Mouse (Mus musculus) neural tube, embryonic 11.5 days (tissue): ENCODE results near the gene Ednrb. TPM values are rescaled to one million over a fixed set of nuclear protein-coding genes. Genes with fewer than 3 reads are reported as not detected.

Experiments
- ATAC-seq: fragments of 200-750 bp; cut with Nextera tagmentation; 2 replicates; pipeline ENCODE4 v1.8.0; 2017; ENCODE audit warnings: moderate number of reproducible peaks, mild to moderate bottlenecking, moderate TSS enrichment, moderate library complexity; ENCODE audit not compliant: insufficient read depth, low FRiP score, low TSS enrichment
- DNase-seq: peaks from one replicate; pipeline ENCODE4 v3.0.0-alpha.2; 2015; ENCODE audit warnings: low spot score
- H3K27ac ChIP-seq: fragments of 300-500 bp; sonication (generic); 2 replicates; pipeline ENCODE4 v1.5.1; 2014; ENCODE audit warnings: low read depth, mild to moderate bottlenecking, low read length
- H3K27me3 ChIP-seq: fragments of 300-500 bp; sonication (generic); 2 replicates; pipeline ENCODE4 v1.6.1; 2014; ENCODE audit warnings: mild to moderate bottlenecking, low read length, mixed read lengths; ENCODE audit not compliant: control insufficient read depth, insufficient read depth
- H3K36me3 ChIP-seq: fragments of 300-500 bp; sonication (generic); 2 replicates; pipeline ENCODE4 v1.6.1; 2014; ENCODE audit warnings: mild to moderate bottlenecking, low read length, moderate library complexity, mixed read lengths; ENCODE audit not compliant: control insufficient read depth, insufficient read depth
- H3K4me1 ChIP-seq: fragments of 300-500 bp; sonication (generic); 2 replicates; pipeline ENCODE4 v1.6.1; 2014; ENCODE audit warnings: low read length, mixed read lengths; ENCODE audit not compliant: control insufficient read depth, insufficient read depth
- H3K4me2 ChIP-seq: fragments of 300-500 bp; sonication (generic); 2 replicates; pipeline ENCODE4 v1.6.1; 2014; ENCODE audit warnings: low read depth, mild to moderate bottlenecking, moderate library complexity
- H3K4me3 ChIP-seq: fragments of 300-500 bp; sonication (generic); 2 replicates; pipeline ENCODE4 v1.5.1; 2014; ENCODE audit warnings: low read depth, low read length
- H3K9ac ChIP-seq: fragments of 300-500 bp; sonication (generic); 2 replicates; pipeline ENCODE4 v1.6.1; 2014; ENCODE audit warnings: mild to moderate bottlenecking, low read length
- H3K9me3 ChIP-seq: fragments of 300-500 bp; sonication (generic); 2 replicates; pipeline ENCODE4 v1.6.1; 2016; ENCODE audit warnings: low read length; ENCODE audit not compliant: control insufficient read depth
- WGBS: fragments of 180-500 bp; shearing (Covaris S2); extraction: QIAGEN DNeasy Blood & Tissue Kit; methylation state at CpG from one replicate; pipeline ENCODE4 v1.1.7; 2014; 5-methylcytosine and 5-hydroxymethylcytosine counted together
- polyA plus RNA-seq: library from polyadenylated mRNA; unstranded; fragments of >200 nt; fragmentation: Nextera tagmentation; extraction: Ambion mirVana; gene quantifications from 2 replicates; pipeline ENCODE4 v1.2.1, GENCODE M21; 2014

The Ednrb gene
- polyA plus RNA-seq, 1 experiment from 2014 or later, result 179 TPM

DNA sequence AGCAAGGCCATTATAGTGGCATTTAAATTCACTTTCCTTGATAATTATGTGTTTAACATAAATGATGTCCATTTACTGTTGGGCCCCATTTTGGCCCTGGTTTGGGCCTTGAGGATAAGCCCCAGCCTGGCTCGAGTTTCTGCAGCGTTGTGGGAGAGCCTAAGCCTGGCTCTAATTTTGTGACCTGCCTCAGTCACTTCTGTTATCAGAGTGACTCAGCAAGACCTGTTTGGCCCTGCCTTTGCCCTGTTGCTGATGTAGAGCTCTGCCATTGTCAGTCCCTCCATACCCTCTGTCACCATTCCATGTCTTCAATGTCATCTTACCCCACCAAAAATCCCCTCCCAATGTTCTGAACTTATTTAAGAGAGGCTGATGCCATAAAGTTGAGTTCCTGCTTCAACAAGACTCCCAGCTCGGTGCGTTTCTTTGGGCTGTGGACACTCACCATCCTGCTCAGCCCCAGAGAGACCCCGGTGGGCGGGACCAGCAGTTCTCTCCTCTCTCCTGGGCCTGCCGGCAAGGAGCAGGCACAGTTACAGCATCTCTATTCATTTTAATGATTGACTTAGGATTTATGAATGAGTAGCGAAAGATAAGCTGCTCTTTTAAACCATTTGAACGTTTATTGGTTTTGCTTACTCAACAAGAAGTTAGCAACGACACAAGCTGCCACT, 30.0 kb downstream of the Ednrb start:
- ATAC-seq (0 out of 2 replicates have a peak, but pooled peaks have one; percentile 17), DNase-seq (no peak)
- Histone ChIP-seq H3K36me3 (no peaks in the 10 kb centered on the region), H3K9me3 (no peaks in the 10 kb centered on the region), H3K27ac (no peak overlapping the region), H3K9ac (no peak overlapping the region), H3K4me2 (no peak overlapping the region), H3K27me3 (no peaks in the 10 kb centered on the region), H3K4me3 (no peak overlapping the region), H3K4me1 (no peaks in the 10 kb centered on the region)
- 75% methylated on average over 10 of the region's 10 CpGs for WGBS

GRCm38 (mm10) chr14:103813246-103813645, 31.0 kb downstream of the Ednrb start:
- 80% methylated on average over 3 of the region's 3 CpGs for WGBS
- Histone ChIP-seq H3K4me3 (no peak overlapping the region), H3K36me3 (no peaks in the 10 kb centered on the region), H3K4me1 (no peaks in the 10 kb centered on the region), H3K9me3 (no peaks in the 10 kb centered on the region), H3K27ac (no peak overlapping the region), H3K4me2 (no peak overlapping the region), H3K9ac (no peak overlapping the region), H3K27me3 (no peaks in the 10 kb centered on the region)
- ATAC-seq, result no peak
- no peak for DNase-seq

DNA sequence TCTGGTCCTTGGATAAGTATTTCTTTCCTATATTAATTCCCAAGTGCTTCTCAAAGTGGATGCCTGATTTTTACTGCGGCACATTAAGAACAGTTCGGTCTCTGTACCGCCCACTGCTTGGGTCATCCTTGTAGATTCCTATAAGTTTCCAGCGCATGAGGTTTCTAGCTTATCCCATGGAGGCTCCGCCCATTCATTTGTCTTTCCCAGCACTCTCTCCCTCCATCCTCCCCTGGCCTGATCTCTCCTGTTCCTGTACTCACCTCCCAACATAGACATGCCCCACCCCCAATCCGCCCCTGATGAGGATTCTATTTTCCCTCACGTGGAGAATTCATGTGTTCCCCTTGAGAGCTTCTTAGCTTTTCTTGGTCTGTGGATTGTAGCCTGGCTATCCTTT, 32.9 kb downstream of the Ednrb start:
- Histone ChIP-seq H3K9ac (no peak overlapping the region), H3K27ac (no peak overlapping the region), H3K36me3 (no peaks in the 10 kb centered on the region), H3K4me2 (no peak overlapping the region), H3K27me3 (no peaks in the 10 kb centered on the region), H3K4me1 (no peaks in the 10 kb centered on the region), H3K4me3 (no peak overlapping the region), H3K9me3 (no peaks in the 10 kb centered on the region)
- no peak for DNase-seq
- ATAC-seq, result no peak
- WGBS, result 94% methylated on average over 7 of the region's 7 CpGs

- no peaks in the 10 kb centered on the region for H3K27me3 ChIP-seq
- ATAC-seq, result no peak
- H3K36me3 ChIP-seq, result no peaks in the 10 kb centered on the region
- no peak overlapping the region for H3K4me2 ChIP-seq
- no peak overlapping the region for H3K27ac ChIP-seq
- no peak overlapping the region for H3K9ac ChIP-seq
- no peak overlapping the region for H3K4me3 ChIP-seq
- no peaks in the 10 kb centered on the region for H3K4me1 ChIP-seq
- no peaks in the 10 kb centered on the region; the same call in 1 of the 2 replicates for H3K9me3 ChIP-seq
- 85% methylated on average over 4 of the region's 4 CpGs for WGBS
- DNase-seq, result no peak
These were observed 40.1 kb downstream of the Ednrb start for GRCm38 (mm10) chr14:103803907-103804659.

DNA sequence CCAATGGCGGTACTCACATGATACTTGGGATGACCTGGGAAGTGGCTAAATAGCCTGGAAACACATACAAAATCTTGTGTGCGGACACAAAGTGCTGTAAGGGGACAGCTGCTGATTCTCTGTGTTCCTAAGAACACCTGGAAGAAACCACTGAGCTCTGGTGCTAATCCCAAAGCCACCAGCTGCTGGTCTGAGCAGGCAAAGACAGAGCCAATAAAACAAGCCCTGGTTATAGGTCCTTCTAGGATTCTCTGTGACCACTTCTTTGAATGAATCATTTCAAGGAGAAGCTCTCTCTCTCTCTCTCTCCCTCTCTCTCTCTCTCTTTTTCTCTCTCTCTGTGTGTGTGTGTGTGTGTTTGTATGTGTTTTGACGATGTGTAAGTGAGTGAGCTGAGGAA, 47.1 kb downstream of the Ednrb start:
- 82% methylated on average over 3 of the region's 3 CpGs for WGBS
- Histone ChIP-seq H3K36me3 (no peaks in the 10 kb centered on the region), H3K4me2 (no peak overlapping the region), H3K4me1 (no peaks in the 10 kb centered on the region), H3K9me3 (no peaks in the 10 kb centered on the region), H3K4me3 (no peak overlapping the region), H3K27ac (no peak overlapping the region), H3K9ac (no peak overlapping the region), H3K27me3 (no peaks in the 10 kb centered on the region)
- no peak for ATAC-seq
- no peak for DNase-seq

GRCm38 (mm10) chr14:103795591-103795990, 48.6 kb downstream of the Ednrb start:
- WGBS, result 94% methylated on average over 1 of the region's 1 CpGs
- no peaks in the 10 kb centered on the region for H3K9me3 ChIP-seq
- H3K4me2 ChIP-seq, result no peak overlapping the region
- H3K4me3 ChIP-seq, result no peak overlapping the region
- no peak for DNase-seq
- H3K9ac ChIP-seq, result no peak overlapping the region
- no peaks in the 10 kb centered on the region for H3K4me1 ChIP-seq
- H3K27ac ChIP-seq, result no peak overlapping the region
- H3K36me3 ChIP-seq, result no peaks in the 10 kb centered on the region
- H3K27me3 ChIP-seq, result no peaks in the 10 kb centered on the region
- no peak for ATAC-seq

GRCm38 (mm10) chr14:103793409-103793808, 50.8 kb downstream of the Ednrb start:
- no peak overlapping the region for H3K4me3 ChIP-seq
- no peaks in the 10 kb centered on the region for H3K27me3 ChIP-seq
- 76% methylated on average over 5 of the region's 5 CpGs for WGBS
- DNase-seq (no peak), ATAC-seq (no peak)
- no peak overlapping the region for H3K9ac ChIP-seq
- H3K36me3 ChIP-seq, result no peaks in the 10 kb centered on the region
- H3K27ac ChIP-seq, result no peak overlapping the region
- no peaks in the 10 kb centered on the region for H3K4me1 ChIP-seq
- H3K9me3 ChIP-seq, result no peaks in the 10 kb centered on the region
- no peak overlapping the region for H3K4me2 ChIP-seq

GRCm38 (mm10) chr14:103792726-103793125, 51.5 kb downstream of the Ednrb start:
- Histone ChIP-seq H3K27ac (no peak overlapping the region), H3K4me3 (no peak overlapping the region), H3K9ac (0 out of 2 replicates have a peak overlapping the region, but pooled peaks have one; percentile 12), H3K4me1 (no peaks in the 10 kb centered on the region), H3K36me3 (no peaks in the 10 kb centered on the region), H3K4me2 (no peak overlapping the region), H3K27me3 (no peaks in the 10 kb centered on the region), H3K9me3 (no peaks in the 10 kb centered on the region)
- DNase-seq (no peak), ATAC-seq (peak; percentile 68; the same call in 1 of the 2 replicates)
- 38% methylated on average over 1 of the region's 1 CpGs for WGBS

GRCm38 (mm10) chr14:103787547-103787946, 56.7 kb downstream of the Ednrb start:
- Histone ChIP-seq H3K36me3 (no peaks in the 10 kb centered on the region), H3K27ac (no peak overlapping the region), H3K9ac (no peak overlapping the region), H3K4me2 (no peak overlapping the region), H3K4me3 (no peak overlapping the region), H3K27me3 (no peaks in the 10 kb centered on the region), H3K4me1 (no peaks in the 10 kb centered on the region), H3K9me3 (no peaks in the 10 kb centered on the region)
- DNase-seq (no peak), ATAC-seq (no peak)
- WGBS, result 89% methylated on average over 2 of the region's 2 CpGs
